Mouse (Mus musculus) right cerebral cortex, postnatal 25 days (tissue): ENCODE data around the gene Ubl7.
"Not testable (repeated sequence)": the region's sequence is repeated elsewhere in the genome, so short reads cannot be mapped to it uniquely, and the experiment has no call there.

ENCODE experiments used
- DNase-seq: peaks from one replicate; pipeline ENCODE4 v3.0.0; 2022

Gene Ubl7

DNA sequence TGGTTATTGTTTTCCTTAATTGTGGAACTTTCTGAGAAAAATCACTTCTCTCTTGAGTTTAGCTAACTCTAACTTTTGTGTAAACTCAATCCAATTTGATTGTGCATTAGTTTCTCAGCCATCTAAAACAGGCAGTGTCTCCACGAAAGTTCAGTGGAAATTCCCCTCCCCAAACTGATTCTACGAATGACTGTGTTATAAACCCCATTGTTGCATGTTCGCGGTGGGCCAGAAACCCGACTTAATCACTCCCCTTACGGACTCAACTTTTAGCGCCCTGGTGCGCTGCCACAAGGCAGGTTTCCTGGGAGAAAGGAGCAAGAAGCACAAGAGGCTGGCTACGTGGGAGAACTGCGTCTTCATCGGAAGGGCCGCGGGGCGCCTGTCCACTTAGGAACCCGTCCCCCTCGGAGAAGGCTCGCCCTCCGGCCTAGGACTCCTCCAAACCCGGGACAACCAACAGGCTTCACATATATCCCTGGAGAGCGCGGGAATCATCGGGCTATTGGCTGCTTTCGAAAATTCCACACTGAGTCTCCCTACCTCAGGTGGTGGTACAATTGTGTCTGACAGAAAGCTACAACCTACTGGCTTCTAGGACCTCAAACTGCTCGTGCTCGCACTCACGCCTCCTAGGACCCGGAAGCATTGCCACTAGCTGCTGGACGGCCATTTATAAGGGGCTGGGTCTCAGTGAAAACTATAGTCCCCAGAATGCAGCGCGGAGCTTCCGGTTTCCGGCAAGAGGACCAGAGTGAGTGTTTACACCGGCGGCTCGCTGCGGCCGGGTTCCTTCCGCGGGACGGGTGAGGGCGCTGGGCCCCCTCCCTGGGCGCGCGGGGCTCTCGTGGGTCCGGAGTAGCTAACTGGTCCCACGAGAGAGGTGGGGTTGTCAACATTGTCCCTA lies at the start of gene Ubl7:
Gene Ubl7 (plus strand): TSS at position 726 of the 907 bp plus-strand sequence.
- peak; percentile 92 for DNase-seq

DNA sequence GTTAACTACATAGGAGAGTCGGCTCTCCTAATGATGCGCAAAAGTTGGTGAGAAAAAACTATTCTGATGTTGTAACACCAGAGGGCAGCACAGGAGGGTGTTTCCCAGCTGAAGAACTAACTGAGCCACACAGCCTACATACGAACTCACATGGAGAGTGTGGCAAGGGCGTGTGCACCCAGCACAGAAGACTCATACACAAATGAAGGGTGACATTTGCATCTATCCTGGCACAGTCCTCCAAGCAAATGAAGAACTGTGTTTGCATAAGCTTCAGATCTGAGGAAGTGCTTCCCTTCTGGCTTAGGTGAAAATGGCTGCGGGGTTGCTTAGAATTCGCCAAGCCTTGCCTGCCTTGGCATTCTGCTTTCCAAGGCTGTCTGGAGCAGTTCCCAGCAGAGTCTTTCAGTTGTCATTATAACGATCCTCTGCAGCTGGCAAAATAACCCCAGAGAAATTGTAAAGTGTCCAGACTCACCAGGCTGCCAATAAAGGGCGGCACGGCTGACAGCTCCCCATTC lies 48.8 kb upstream of the Ubl7 start:
- DNase-seq, result peak; percentile 61

DNA sequence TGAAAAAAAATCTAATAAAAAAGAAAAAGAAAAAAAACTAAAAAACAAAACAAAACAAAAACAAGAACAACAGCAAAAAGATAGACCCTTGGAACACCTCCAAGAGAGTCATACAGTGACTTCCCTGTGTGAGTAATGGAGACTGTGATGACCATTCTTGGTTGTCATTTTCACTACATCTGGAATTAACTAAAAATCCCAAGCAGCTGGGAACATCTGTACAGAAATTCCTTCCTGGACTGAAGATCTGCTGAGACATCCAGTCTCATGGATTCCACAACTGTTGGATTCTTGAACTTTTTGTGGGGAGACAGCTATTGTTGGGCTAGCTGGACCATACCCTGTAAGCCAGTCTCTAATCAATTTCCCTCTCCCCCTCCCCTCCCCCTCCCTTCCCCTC lies 46.4 kb upstream of the Ubl7 start:
- no peak for DNase-seq

DNA sequence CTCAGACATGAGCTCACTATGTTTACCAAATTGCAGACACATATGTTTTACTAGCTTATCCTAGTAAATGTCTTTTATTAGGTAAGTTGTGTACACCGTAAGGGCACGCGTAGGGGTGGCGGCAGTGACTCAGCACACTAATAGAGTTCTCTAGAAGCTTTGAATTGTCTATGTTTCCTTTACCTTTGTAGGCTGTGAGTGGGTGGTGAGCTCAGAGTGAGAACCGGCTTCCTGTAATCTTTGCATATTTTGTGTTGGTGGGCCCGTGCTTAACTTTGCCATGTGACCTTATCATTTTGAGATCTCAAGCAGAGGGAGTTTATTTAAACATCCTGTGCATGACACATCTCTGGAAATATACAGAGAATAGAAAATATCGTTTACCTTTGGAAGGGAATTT lies 44.2 kb upstream of the Ubl7 start:
- DNase-seq, result peak; percentile 38

DNA sequence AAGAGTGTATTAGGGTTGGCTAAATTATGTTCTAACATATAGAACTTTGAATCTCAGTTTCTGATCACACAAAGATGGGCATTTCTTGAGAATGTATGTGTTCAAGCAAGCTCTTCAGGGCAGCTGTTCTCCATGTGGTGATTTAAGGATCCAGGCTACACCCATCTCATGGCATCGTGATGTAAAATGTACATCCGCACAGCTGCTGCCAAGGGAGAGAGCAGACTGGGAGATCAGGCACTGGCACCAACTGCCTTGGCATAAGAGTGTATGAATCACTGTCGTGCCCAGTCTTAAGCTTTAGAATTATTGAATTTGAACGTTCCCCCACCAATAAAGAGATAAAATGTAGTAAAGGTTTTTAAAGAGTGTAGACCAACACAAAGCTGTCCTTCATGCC lies 43.5 kb upstream of the Ubl7 start:
- DNase-seq, result peak; percentile 46

DNA sequence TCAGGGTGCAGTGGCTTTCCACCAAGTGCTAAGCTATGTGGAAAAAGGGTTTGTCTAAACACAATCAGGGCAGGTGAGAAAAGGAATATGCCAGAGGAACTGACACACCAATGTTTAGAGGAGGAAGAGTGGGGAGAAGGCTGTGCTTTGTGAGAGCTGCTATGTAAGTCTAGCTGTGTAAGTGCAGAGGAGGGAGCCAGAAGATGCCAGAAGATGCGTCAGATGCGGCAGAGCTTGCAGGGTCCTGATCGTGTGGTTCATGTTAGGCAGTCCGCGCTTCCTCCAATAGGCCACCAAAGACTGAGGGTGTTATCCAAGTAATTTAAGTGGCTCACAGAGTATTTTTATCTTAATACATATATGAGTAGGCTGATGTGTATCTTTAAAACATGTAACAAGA lies 42.9 kb upstream of the Ubl7 start:
- DNase-seq, result peak; percentile 14

DNA sequence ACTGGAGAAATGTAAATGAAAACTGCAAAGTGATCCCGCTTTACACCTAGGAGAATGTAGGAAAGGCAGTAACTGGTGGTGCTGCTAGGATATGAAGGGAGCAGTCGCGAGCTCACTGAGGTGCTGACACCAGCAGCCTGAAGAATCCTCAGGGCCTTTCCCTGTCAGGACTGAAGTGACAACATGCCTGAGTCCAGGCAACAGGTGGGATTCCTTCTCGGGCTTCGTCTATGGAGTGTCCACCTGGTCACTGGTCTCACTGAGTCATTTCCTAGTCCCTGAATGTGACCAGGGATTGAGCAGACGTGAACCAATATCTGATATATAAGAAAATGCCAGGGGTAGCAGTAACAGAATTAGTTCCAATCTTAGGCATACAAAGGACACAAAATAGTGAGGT lies 42.0 kb upstream of the Ubl7 start:
- no peak for DNase-seq

DNA sequence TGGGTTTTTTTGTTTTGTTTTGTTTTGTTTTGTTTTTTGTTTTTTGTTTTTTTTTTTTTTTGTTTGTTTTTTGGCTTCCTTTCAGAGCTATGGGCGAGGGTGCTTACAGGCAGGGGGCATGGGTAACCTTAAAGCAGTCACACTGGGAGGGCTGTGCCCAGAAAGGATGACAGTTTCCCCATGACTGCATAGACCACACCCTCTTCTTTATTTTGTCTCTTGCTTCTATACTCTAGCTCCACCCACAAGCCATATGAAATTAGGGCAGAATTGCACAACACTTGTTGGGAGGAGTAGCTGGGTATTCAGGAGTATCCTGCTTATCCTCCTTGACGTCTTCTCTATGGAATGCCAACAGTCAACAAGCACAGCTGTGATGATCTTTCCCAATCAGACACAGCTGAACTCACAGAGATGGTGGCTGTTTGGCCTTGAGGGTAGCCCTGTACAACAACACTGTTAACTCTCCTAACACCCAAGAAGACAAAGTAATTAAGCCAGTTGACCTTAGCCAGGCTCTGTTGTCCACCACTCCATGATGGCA lies 40.4 kb upstream of the Ubl7 start:
- DNase-seq, result no peak

DNA sequence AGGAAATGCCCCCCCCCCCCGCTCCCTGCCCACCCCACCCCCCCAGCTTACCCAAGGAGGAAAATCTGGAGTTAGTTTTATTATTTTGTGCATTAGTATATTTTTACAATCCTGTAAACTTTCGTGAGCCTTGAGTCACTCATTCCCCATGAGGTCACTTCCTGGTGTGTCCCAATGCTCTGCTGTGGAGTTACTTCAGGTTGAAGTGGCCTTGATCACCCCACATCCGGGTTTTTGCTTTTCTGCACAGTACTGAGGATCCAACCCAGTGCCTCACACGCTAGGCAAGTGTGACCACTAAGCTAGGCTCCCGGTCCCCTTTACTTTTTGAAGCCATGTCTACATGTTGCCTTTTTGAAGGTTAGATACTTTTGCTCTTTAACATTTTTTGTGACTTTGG lies 36.6 kb upstream of the Ubl7 start:
- DNase-seq, result no peak

DNA sequence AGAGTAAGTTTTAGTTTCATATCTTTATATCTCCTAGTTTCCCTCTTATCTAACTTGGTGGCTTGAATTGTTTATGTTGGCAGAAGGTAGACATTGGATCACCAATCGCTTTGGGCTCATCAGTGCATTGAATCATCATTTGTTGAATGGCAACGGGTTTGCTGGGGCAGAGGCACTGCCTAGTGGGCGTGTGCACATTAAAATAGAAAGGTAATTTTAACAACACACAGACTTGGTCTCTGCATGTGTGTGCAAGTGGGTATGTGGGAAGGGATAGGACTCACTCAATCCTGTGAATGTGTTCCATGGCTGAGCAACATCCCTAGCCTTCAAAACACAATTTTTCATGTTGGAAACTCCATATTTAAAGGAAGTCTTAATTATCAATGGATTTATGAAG lies 35.8 kb upstream of the Ubl7 start:
- DNase-seq, result peak; percentile 11

DNA sequence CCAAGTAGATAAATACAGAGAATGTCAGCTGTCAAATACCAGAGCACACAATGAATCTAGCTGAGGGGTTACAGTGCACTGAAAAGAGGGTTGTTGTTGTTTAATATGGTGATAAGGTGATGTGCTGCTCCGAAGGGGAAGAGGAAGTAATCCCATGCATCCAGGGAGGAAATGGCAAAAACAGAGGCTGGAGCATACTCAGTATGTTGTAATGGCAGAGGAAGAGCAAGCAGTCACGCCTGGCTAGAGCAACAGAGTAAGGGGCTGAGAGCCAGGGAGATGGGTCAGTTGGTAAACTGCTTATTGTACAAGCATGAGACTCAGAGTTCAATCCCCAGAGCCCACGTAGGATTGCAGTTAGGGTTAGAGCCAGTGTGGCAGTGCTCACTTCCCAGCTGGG lies 31.6 kb upstream of the Ubl7 start:
- no peak for DNase-seq

DNA sequence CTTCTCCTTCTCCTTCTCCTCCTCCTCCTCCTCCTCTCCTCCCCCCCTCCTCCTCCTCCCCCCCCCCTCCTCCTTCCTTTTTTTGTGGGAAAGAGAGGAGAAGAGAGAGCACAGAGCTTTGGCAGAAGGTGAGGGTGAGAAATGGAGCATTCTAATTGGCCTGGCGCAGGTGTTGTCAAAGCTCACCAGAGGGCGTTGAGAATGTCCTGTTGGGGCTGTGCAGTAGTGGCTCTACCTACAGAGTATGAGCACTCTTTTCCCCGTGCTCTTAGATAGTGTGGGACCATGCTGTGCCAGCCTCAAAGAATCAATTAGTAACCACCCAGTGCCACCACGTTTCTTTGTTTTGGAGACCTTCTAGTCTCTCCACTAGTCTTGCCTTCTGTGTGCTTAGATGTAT lies 30.5 kb upstream of the Ubl7 start:
- no peak for DNase-seq

DNA sequence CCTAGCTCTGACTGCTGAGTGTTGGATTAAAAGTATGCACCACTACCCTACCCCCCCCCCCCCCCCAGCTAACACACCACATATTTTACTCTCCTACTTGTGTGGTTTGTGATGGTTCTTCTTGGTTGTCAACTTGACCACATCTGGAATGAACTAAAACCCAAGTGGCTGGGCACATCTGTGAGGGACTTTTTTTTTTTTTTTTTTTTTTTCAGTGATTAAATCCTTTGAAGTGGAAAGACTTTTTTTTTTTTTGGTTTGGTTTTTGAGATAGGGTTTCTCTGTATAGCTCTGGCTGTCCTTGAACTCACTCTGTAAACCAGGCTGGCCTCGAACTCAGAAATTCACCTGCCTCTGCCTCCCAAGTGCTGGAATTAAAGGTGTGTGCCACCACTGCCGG lies 29.0 kb upstream of the Ubl7 start:
- not testable (repeated sequence) for DNase-seq

DNA sequence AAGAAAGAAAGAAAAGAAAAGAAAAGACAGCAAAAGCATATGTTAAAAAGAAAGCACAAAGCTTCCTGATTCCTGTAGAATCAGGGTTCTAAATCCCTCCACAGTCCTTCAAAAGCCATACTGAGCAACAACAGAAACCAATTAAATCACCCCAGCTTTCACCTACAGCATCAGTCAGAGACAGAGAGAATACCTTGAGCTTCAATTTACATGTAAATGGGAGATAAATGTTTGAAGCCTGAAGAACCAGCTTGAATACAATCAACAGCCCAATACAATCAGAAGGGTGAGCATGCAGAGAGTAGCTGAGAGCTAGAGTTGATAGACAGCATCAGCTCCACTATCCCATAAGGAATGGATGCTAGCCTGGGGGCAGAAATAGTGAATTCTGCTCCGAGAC lies 27.4 kb upstream of the Ubl7 start:
- DNase-seq, result no peak

DNA sequence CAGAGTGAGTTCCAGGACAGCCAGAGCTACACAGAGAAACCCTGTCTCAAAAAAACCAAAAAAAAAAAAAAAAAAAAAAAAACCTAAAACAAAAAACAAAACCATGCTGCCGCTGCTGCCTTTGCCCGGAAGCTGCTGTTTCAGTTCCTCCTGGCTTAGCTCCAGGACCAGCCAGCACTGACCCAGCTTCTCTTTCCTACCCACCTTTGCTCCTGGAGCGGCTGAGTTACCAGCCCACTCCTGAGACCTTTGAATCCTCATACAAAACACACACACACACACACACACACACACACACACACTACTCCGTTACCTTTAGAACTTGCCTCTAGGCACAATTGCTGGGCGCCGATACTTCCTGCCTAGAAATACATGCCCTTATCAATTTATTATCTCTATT lies 22.7 kb upstream of the Ubl7 start:
- no peak for DNase-seq

DNA sequence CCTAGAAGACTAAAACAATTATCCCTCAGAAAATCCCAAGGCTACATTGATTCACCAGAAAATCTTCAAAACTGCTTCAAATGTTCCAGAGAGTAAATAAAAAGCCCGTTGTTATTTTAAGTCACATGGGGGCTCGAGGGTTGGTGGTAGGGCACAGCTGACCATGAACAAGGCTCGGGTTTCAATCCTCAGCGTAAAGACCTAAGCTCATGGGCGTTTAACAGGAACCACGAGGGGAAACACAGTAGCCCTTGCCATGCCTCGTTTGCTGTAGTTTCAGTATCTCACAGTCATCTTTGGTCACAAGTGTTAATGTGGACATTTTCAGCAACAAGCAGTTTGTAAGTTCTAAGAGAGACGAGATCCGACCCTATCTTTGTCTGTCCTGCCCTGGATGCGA lies 10.3 kb upstream of the Ubl7 start:
- no peak for DNase-seq

DNA sequence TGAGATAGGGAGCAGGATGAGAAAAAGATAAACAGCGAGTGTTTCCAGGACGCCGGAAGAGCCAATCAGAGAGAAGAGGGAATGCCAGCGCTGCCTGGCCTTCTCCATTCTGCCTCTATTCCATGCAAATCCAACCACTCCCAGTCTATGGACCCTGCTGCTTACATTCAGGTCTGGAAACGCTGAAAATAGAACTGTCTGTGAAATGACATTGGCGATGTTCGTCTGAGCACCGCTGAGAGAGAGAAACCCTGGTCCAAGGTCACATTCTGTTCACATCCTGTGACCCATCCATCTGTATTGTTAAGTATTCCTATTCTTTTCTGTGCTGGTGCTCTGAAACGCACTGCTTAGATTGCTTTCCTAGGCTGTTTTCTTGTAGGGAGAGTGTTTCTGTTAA lies 9.6 kb upstream of the Ubl7 start:
- no peak for DNase-seq

DNA sequence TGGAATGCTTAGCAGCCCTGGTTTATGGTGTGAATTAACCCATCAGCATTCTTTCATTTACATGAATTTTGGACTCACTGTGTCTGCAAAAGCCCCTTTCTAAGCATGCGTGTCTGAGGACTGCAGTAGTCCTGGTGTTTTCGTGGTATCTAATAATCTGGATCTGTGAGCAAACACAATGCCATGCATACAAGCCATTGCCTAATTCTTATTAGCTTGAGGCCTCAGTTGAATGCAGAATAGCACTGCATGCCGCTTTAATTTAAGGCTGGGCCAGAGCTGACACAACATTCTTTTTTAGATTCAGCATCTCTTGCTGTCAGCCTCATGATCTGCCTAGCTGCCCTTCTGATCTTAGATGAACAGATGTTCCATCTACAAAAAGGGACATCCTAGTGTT lies 9.2 kb upstream of the Ubl7 start:
- DNase-seq, result no peak

DNA sequence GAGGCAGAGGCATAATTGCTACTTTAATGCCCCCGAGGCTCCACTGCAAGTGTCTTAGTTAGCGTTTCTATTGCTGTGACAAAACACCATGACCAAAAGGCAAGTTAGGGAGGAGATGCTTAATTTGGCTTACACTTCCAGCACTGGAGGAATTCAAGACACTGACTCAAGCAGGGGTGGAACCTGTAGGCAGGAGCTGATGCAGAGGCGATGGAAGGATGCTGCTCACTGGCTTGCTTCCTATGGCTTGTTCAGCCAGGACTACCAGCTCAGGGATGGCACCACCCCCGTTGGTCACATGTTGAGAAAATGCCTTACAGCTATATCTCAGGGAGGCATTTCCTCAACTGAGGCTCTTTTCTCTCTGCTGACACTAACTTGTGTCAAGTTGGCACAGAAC lies 8.6 kb upstream of the Ubl7 start:
- peak; percentile 39 for DNase-seq

DNA sequence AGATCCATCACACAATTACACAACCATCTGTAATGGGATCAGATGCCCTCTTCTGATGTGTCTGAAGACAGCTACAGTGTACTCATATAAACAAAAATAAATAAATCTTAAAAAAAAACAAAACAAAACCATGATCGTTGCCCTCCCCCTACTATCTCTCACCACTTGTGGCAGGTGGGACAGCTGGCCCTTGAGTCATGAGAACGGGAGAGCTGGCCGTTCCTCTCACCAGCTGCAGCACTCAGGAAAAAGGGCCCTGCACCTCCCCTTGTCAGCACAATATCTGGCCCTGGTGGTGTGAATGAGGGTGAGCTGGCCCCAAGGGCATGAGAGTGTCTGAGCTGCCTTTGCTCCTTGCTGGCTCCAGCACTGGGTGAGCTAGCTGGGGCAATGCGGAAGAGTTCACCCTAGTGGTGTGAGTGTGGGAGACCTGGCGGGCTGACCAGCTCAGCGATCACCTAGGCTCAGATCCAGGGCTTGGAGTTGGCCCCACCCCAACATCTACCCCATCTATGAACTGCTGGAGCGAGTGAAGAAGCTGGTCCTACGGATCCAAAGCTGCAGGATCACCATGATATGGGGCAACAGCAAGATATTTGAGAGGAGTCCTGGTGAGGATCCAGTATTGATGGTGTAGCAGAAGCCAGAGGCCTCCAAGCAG lies 7.1 kb upstream of the Ubl7 start:
- no peak for DNase-seq

DNA sequence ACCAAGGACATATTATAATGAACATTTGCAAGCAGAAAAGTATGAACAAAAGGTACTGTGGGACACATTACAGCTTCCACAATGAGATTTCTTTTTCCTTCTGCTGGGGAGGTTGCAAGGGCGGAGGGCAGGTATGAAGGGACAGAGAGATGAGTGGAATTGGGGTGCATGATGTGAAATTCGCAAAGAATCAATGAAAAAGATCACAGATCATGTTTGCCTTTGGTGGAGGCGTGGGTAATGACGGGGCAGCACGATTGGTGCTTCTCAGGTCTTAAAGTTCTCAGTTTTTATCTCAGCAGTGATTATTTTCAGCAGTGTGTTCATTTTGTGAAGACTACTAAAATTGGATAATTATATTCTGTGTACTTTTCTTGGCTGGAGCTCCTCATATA lies 6.5 kb upstream of the Ubl7 start:
- DNase-seq, result no peak

DNA sequence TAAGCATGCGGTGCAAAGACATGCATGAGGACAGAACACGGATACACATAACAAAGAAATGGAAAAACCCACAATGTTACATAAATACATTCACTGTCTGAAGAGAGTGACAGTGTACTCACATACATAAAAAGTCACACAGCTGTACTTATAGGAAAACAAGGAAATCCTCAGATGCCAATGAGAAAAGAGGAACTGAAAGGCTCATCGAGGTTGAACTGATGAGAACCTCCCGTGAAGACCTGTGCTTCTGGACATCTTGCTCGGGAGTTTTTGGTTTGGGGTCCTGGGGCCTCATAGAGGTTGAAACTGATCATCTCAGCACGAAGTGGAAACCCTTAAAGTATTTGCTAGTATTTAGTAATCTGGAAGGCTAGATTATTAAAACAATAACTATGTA lies 3.6 kb upstream of the Ubl7 start:
- DNase-seq, result no peak

DNA sequence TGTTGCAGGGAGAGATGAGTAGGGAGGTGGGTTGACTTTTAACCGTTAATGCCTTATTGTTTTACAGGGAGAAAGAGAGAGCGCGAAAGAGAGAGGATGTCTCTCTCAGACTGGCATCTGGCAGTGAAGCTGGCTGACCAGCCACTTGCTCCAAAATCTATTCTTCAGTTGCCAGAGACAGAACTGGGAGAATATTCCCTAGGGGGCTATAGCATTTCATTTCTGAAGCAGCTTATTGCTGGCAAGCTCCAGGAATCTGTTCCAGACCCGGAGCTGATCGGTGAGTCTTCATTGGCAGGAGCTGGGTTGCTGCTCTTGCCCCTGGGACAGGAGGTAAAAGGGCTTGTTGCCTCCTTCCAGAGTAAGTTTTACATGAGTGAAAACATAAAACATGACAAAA lies 1.8 kb downstream of the Ubl7 start:
- DNase-seq, result no peak

DNA sequence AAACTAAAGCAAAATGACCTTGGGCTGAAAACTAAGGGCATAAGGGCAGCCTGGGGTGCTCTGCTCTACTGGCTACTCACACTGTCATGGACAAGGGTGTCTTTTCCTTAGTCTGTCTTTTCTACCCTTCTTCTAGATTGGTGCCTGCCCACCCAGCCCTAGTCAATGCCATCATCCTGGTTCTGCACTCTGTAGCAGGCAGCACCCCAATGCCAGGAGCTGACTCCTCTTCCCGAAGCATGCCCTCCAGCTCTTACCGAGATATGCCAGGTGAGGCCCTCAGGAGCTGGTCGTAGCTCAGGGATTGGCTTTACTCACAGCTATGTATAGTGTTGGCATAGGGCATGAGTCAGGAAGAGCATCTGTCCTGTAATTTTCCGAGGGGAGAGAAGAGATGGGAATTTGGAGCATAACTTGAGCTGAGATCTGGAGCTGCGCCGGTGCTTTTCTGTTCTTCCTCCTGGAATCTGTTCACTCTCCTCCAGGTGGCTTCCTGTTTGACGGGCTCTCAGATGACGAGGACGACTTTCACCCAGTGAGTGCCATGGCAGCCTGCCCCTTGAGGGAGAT lies 10.8 kb downstream of the Ubl7 start:
- DNase-seq, result no peak
